Mouse (Mus musculus): Measurements from ENCODE around the gene Kcnj3. TPM values are rescaled to one million over a fixed set of nuclear protein-coding genes. Genes with fewer than 3 reads are reported as not detected.
"Not testable (repeated sequence)": the region's sequence is repeated elsewhere in the genome, so short reads cannot be mapped to it uniquely, and the experiment has no call there.

The Kcnj3 gene
- polyA plus RNA-seq, 1 experiment from 2014 or later: not detected

- 100% methylated on average over 2 of the region's 2 CpGs for WGBS (ENCODE audit: missing documents)
- H3K79me2 ChIP-seq (ENCODE audit: inconsistent target): no peaks in the 10 kb centered on the region
- no peak overlapping the region for H3K4me3 ChIP-seq (ENCODE audit: inconsistent target)
- no peak overlapping the region for H3K27ac ChIP-seq
- no peaks in the 10 kb centered on the region for H3K36me3 ChIP-seq (ENCODE audit: inconsistent target)
Measured at GRCm38 (mm10) chr2:55470006-55470405, 34.2 kb downstream of the Kcnj3 start.

GRCm38 (mm10) chr2:55479511-55479910 lies 43.7 kb downstream of the Kcnj3 start:
- Histone ChIP-seq H3K36me3 (ENCODE audit: inconsistent target) (no peaks in the 10 kb centered on the region), H3K4me3 (ENCODE audit: inconsistent target) (no peak overlapping the region), H3K79me2 (ENCODE audit: inconsistent target) (no peaks in the 10 kb centered on the region), H3K27ac (no peak overlapping the region)
- 73% methylated on average over 4 of the region's 4 CpGs for WGBS (ENCODE audit: missing documents)

GRCm38 (mm10) chr2:55479933-55480601 lies 44.3 kb downstream of the Kcnj3 start:
- WGBS (ENCODE audit: missing documents): 77% methylated on average over 4 of the region's 4 CpGs
- no peak overlapping the region for H3K4me3 ChIP-seq (ENCODE audit: inconsistent target)
- H3K79me2 ChIP-seq (ENCODE audit: inconsistent target): no peaks in the 10 kb centered on the region
- H3K36me3 ChIP-seq (ENCODE audit: inconsistent target): no peaks in the 10 kb centered on the region
- no peak overlapping the region for H3K27ac ChIP-seq

DNA sequence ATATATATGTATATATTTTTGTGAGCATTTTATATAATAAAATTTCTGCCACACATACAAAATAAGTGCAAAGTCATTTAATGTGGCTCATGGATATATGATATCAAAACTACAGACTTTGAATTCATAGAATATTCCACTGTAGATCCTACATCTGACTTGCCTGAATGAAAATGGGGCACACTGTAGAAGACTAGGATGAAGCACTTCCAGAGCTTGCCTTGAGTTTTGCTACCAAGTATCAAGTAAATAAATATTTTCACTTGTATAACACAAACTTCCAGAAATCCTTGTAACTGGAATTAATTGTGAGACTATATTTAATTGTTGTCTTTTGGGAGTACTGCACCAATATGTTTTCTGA lies 44.8 kb downstream of the Kcnj3 start:
- Histone ChIP-seq H3K4me3 (ENCODE audit: inconsistent target) (no peak overlapping the region), H3K27ac (no peak overlapping the region), H3K36me3 (ENCODE audit: inconsistent target) (no peaks in the 10 kb centered on the region), H3K79me2 (ENCODE audit: inconsistent target) (no peaks in the 10 kb centered on the region)

DNA sequence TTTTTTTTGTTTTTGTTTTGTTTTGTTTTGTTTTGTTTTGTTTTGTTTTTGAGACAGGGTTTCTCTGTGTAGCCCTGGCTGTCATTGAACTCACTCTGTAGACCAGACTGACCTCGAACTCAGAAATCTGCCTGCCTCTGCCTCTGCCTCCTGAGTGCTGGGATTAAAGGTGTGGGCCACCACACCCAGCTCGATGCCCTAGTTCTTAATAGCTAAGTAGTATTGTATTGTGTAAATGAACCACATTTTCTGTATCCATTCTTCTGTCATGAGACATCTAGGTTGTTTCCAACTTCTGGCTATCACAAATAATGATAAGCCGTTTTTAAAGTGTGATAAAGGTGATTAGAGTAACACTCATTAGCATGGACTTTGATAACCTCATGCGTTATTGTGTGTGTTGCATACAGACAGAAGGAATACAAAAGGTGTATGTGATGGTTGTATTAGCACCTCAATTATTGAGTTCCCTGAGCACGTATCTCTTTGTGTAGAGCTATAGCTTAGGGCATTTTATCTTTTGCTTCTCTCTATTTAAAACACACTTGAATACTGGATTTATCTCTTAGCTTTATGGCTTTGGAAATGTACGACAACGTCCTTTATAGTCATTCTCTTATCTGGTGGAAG lies 49.8 kb downstream of the Kcnj3 start:
- not testable (repeated sequence) for H3K4me3 ChIP-seq (ENCODE audit: inconsistent target); H3K36me3 ChIP-seq (ENCODE audit: inconsistent target); H3K79me2 ChIP-seq (ENCODE audit: inconsistent target); H3K27ac ChIP-seq
- 87% methylated on average over 7 of the region's 7 CpGs for WGBS (ENCODE audit: missing documents)

GRCm38 (mm10) chr2:55503390-55504176 lies 67.8 kb downstream of the Kcnj3 start:
- no peaks in the 10 kb centered on the region for H3K79me2 ChIP-seq (ENCODE audit: inconsistent target)
- WGBS (ENCODE audit: missing documents): 80% methylated on average over 7 of the region's 9 CpGs
- H3K27ac ChIP-seq: no peak overlapping the region
- no peaks in the 10 kb centered on the region for H3K36me3 ChIP-seq (ENCODE audit: inconsistent target)
- H3K4me3 ChIP-seq (ENCODE audit: inconsistent target): no peak overlapping the region

DNA sequence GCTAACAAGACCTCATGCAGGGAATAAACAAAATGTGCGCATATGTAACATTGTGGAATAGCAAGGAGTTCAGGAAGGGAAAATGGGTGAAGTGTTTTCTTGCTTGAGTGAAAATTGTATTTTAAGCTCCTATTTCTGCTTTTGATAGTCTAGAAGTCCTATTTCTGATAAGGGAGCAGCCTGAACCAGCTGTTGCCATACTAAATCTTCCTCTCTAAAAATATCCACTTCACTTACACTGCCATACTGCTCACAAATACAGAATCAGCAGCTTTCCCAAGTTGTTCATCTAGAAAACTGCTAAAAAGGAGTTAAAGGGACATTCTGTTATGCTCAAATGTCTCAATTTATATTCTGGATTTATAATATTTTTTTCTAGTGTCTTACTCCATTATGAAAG lies 69.9 kb downstream of the Kcnj3 start:
- 88% methylated on average over 1 of the region's 1 CpGs for WGBS (ENCODE audit: missing documents)
- no peaks in the 10 kb centered on the region for H3K79me2 ChIP-seq (ENCODE audit: inconsistent target)

GRCm38 (mm10) chr2:55517297-55517696 lies 81.5 kb downstream of the Kcnj3 start:
- Histone ChIP-seq H3K4me3 (ENCODE audit: inconsistent target) (no peak overlapping the region), H3K27ac (no peak overlapping the region), H3K36me3 (ENCODE audit: inconsistent target) (no peaks in the 10 kb centered on the region), H3K79me2 (ENCODE audit: inconsistent target) (no peaks in the 10 kb centered on the region)

More for the DNA sequence above, 69.9 kb downstream of the Kcnj3 start:
- H3K36me3 ChIP-seq (ENCODE audit: inconsistent target): no peaks in the 10 kb centered on the region
- H3K4me3 ChIP-seq (ENCODE audit: inconsistent target): no peak overlapping the region
- no peak overlapping the region for H3K27ac ChIP-seq

- Histone ChIP-seq H3K79me2 (ENCODE audit: inconsistent target) (no peaks in the 10 kb centered on the region), H3K36me3 (ENCODE audit: inconsistent target) (no peaks in the 10 kb centered on the region), H3K27ac (no peak overlapping the region), H3K4me3 (ENCODE audit: inconsistent target) (no peak overlapping the region)
- 82% methylated on average over 8 of the region's 8 CpGs for WGBS (ENCODE audit: missing documents)
Measured at GRCm38 (mm10) chr2:55532738-55533491, 97.1 kb downstream of the Kcnj3 start.

GRCm38 (mm10) chr2:55534946-55535345 lies 99.2 kb downstream of the Kcnj3 start:
- 74% methylated on average over 2 of the region's 2 CpGs for WGBS (ENCODE audit: missing documents)
- H3K4me3 ChIP-seq (ENCODE audit: inconsistent target): no peak overlapping the region
- H3K27ac ChIP-seq: no peak overlapping the region
- H3K36me3 ChIP-seq (ENCODE audit: inconsistent target): no peaks in the 10 kb centered on the region
- H3K79me2 ChIP-seq (ENCODE audit: inconsistent target): no peaks in the 10 kb centered on the region

DNA sequence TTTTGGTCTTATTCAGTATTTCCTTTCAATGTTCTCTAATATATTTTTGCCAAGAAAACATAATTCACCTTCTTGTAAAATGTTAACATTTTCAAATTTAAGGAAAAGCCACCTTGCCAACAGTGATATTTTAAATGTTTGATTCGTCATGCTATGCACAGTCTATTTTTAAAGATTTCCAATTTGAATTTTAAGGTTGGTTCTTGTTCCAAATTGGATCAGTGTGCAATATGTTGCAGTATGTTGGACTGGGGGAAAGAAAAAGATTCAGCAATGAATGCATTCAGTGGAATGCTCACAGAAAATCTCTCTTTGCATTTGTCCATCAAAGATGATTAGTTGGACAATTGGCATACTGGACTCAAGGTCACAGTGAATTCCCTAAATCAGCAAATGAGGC lies 99.7 kb downstream of the Kcnj3 start:
- 50% methylated on average over 1 of the region's 1 CpGs for WGBS (ENCODE audit: missing documents)
- Histone ChIP-seq H3K36me3 (ENCODE audit: inconsistent target) (no peaks in the 10 kb centered on the region), H3K4me3 (ENCODE audit: inconsistent target) (no peak overlapping the region), H3K79me2 (ENCODE audit: inconsistent target) (no peaks in the 10 kb centered on the region), H3K27ac (no peak overlapping the region)

DNA sequence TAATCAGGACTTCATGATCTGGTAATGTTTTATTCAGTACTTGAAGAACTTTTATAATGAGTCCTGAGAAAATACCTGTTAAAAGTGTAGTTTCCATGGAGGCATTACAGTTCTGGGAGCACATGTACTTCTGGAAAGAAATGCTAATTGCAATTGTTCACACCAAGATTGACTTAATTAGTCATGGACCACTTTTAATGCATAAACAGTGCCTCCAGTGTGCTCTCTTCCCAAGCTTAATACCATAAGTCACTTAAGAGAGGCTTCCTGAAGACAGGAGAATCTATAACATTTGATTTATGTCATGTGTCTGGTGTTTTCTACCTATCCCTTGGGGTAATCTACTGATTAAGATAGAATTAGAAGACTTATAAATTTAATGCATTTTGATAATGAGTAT lies 111.8 kb downstream of the Kcnj3 start:
- H3K4me3 ChIP-seq (ENCODE audit: inconsistent target): no peak overlapping the region
- H3K27ac ChIP-seq: no peak overlapping the region
- no peaks in the 10 kb centered on the region for H3K36me3 ChIP-seq (ENCODE audit: inconsistent target)
- H3K79me2 ChIP-seq (ENCODE audit: inconsistent target): no peaks in the 10 kb centered on the region

DNA sequence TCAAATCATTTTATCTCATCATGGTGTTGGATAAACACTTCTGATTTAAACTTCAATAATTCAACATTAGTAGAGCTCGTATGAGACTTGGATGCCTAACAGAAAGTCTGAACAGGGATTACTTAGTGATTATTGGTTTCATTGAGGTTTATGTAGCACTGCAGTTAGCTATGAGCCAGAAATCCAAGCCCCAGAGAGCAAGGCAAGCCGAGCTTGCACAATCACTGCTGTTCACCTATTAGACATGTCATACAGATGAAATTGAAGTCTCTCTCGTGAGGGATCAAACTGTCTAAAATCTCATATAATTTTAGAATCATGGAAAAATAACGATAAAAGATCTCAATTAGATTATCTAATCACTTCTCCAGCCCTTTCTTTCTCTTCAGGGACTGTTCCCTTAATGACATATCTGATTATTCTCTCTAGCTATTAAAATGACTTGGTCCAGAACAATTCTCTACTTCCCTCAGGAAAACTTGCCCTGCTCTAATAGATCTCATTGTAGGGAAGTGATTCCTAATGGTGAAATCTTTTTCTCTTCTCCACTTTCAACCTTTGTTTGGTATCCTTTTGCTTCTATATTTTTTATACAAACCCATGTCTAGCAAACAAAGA lies 122.7 kb downstream of the Kcnj3 start:
- no peak overlapping the region for H3K4me3 ChIP-seq (ENCODE audit: inconsistent target)
- H3K27ac ChIP-seq: no peak overlapping the region
- no peaks in the 10 kb centered on the region for H3K79me2 ChIP-seq (ENCODE audit: inconsistent target)
- WGBS (ENCODE audit: missing documents): 74% methylated on average over 4 of the region's 4 CpGs
- H3K36me3 ChIP-seq (ENCODE audit: inconsistent target): no peaks in the 10 kb centered on the region

DNA sequence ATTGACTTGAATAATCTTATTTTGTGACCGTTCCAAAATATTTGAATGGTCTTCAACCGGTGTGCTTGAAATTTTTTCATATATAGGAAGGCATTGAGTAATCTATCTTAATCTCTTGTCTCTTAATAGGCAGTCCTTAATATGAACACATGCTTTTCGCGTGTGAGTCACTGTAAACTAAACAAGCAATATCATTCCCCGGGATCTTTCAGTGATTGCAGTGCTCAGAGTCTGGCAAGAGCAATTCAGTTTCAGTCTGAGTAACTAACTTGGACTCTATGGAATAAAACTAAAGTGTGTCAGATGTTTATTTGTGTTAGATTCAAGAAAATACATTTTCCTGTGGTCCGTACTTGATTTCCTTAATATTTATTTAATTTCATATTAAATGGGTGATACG lies 133.5 kb downstream of the Kcnj3 start:
- 90% methylated on average over 7 of the region's 7 CpGs for WGBS (ENCODE audit: missing documents)
- Histone ChIP-seq H3K27ac (no peak overlapping the region), H3K4me3 (ENCODE audit: inconsistent target) (no peak overlapping the region)

More for the DNA sequence above, 133.5 kb downstream of the Kcnj3 start:
- Histone ChIP-seq H3K79me2 (ENCODE audit: inconsistent target) (no peaks in the 10 kb centered on the region), H3K36me3 (ENCODE audit: inconsistent target) (no peaks in the 10 kb centered on the region)
